Mouse (Mus musculus): ENCODE measurements around the gene Tmem253.

DNA sequence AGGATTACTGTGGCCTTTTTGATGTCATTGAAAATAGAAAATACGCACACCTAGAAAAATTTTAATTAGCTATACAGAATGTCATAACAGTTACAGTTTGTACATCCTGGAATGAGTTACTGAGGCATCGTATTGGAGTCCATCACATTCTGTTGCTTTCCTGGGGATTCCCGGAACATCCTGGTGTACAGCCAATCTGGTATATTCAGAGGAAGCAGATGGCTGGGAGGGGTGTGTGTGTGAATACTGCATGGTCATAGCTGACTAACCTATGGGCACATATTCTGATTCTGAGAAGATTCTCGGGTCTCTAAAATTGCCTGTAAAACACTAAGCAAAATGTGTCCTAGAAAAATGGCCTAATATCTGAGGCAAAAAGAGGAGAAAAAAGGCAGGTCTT is 3.4 kb upstream of the Tmem253 start:
- no peak for TF ChIP-seq MAX (IDR thresholded peaks at IDR 0.05; ENCODE audit: low read depth)
- TF ChIP-seq POLR2A (IDR thresholded peaks at IDR 0.05; ENCODE audit: insufficient read length, low read depth): no peak
- TF ChIP-seq CEBPB (IDR thresholded peaks at IDR 0.05; ENCODE audit: insufficient read depth, poor library complexity, severe bottlenecking): no peak
- TF ChIP-seq USF1 (IDR thresholded peaks at IDR 0.05; ENCODE audit: low read depth): no peak
